25 mouse cellular contexts compared by ENCODE assay signal in the genomic region with DNA sequence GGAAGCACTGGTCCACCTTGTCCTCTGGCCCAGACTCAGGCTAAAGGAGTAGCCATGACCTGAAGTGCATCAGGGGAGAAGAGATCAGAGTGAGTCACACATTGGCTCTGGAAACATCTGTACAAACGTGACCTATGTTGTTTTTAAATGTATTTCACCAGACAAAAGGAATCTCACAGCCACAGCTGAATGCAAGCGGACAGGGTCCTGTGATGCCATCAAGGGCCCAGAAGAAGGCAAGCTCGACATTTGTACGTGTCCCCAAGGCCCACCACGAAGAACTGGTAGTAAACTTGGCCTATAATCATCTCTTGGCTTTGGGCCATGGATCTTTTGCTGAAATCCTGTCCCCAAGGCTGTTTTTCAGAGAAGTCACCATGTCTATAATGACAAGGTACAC. TPM values are rescaled to one million over a fixed set of nuclear protein-coding genes. Genes with fewer than 3 reads are reported as not detected.
A peak's percentile ranks its signal among the peaks of the same experiment; 100 is the strongest.
DNase-seq lines count a peak whose midpoint lies in the region; ATAC-seq and TF ChIP-seq lines count a peak whose summit lies in the region.
"Had no signal": no experiment of that assay in that cellular context is flagged by ENCODE, and none has a peak within 500 bp of the region (broad histone marks: within the 10 kb centered on the region; RNA-seq: fewer than 3 reads in every experiment).

No protein-coding gene starts in this region.

- no peaks in the 10 kb centered on the region for H3K27me3 ChIP-seq in liver, adult 2 months (ENCODE audit: control insufficient read depth, insufficient read depth, low read length)
- H3K27me3 ChIP-seq in forebrain, embryonic 11.5 days (ENCODE audit: control insufficient read depth, insufficient read depth, low read length), result no peaks in the 10 kb centered on the region
- H3K27me3 ChIP-seq: CH12.LX; embryonic facial prominence, embryonic 12.5 days had no signal

- no peak overlapping the region for H3K9ac ChIP-seq in liver, adult 2 months (ENCODE audit: low read depth, low read length)
- no peak overlapping the region for H3K9ac ChIP-seq in forebrain, embryonic 11.5 days (ENCODE audit: low read length)
- H3K9ac ChIP-seq: embryonic facial prominence, embryonic 12.5 days; forebrain, embryonic 12.5 days had no signal

- no peak for TF ChIP-seq CTCF in liver, adult 2 months (IDR thresholded peaks at IDR 0.05; ENCODE audit: low read depth, low read length)

- 65% methylated on average over 5 of the region's 5 CpGs for WGBS in liver, adult 2 months
- 77% methylated on average over 5 of the region's 5 CpGs for WGBS in forebrain, embryonic 11.5 days

- no peak overlapping the region for H3K4me2 ChIP-seq in forebrain, embryonic 11.5 days (ENCODE audit: low read depth, low read length, severe bottlenecking)
- H3K4me2 ChIP-seq: embryonic facial prominence, embryonic 12.5 days; forebrain, embryonic 12.5 days had no signal

- H3K79me2 ChIP-seq in liver, adult 2 months (ENCODE audit: control insufficient read depth, insufficient read depth, low read length), result no peaks in the 10 kb centered on the region

- ATAC-seq in forebrain, embryonic 11.5 days (replicated peaks; ENCODE audit: low FRiP score), result no peak
- ATAC-seq: activated CD4-positive, CD25-positive, alpha-beta regulatory T cell, adult 4 months; CD4-positive, CD25-positive, alpha-beta regulatory T cell, adult 4 months; forebrain, embryonic 14.5 days; forebrain, embryonic 16.5 days; Patski had no signal

- peaks cover 2% of the 10 kb centered on the region; the same call in 1 of the 2 replicates for H3K4me1 ChIP-seq in liver, adult 2 months (ENCODE audit: control insufficient read depth, insufficient read depth, low read length)
- no peaks in the 10 kb centered on the region for H3K4me1 ChIP-seq in forebrain, embryonic 11.5 days (replicated peaks; ENCODE audit: control insufficient read depth, insufficient read depth, low read length)
- H3K4me1 ChIP-seq: embryonic facial prominence, embryonic 10.5 days; embryonic facial prominence, embryonic 12.5 days; forebrain, embryonic 12.5 days had no signal

- H3K9me3 ChIP-seq in forebrain, embryonic 11.5 days (ENCODE audit: control insufficient read depth, low read length), result no peaks in the 10 kb centered on the region
- H3K9me3 ChIP-seq: embryonic facial prominence, embryonic 10.5 days; embryonic facial prominence, embryonic 12.5 days; forebrain, embryonic 12.5 days; G1E had no signal

- peaks cover 7% of the 10 kb centered on the region for H3K36me3 ChIP-seq in liver, adult 2 months (ENCODE audit: control insufficient read depth, insufficient read depth, low read length)
- no peaks in the 10 kb centered on the region for H3K36me3 ChIP-seq in forebrain, embryonic 11.5 days (ENCODE audit: control insufficient read depth, insufficient read depth, low read length)
- H3K36me3 ChIP-seq: embryonic facial prominence, embryonic 10.5 days; embryonic facial prominence, embryonic 12.5 days; forebrain, embryonic 12.5 days; G1E had no signal

- no peak overlapping the region for H3K4me3 ChIP-seq in liver, adult 2 months (ENCODE audit: insufficient read depth, low read depth, low read length)
- no peak overlapping the region for H3K4me3 ChIP-seq in forebrain, embryonic 11.5 days (ENCODE audit: low read depth, low read length)
- H3K4me3 ChIP-seq: embryonic facial prominence, embryonic 10.5 days; embryonic facial prominence, embryonic 12.5 days; forebrain, embryonic 12.5 days had no signal

- DNase-seq in adrenal gland, adult 2 months, result peak; percentile 25
- no peak for DNase-seq in adrenal gland, postnatal 4 days (ENCODE audit: low spot score in 2 of 2)
- DNase-seq in adrenal gland, postnatal 14 days, result peak; percentile 35
- no peak for DNase-seq in adrenal gland, postnatal 25 days
- peak; percentile 42 for DNase-seq in liver, adult 2 months (ENCODE audit: extremely low read depth, low read depth, low spot score)
- DNase-seq in liver, result no peak
- DNase-seq in adipocyte (ENCODE audit: low spot score), result peak; percentile 14
- DNase-seq in forebrain, embryonic 11.5 days (ENCODE audit: low spot score), result no peak
- DNase-seq: adrenal gland, postnatal 36 days; B cell, adult 2 months; cerebellum, adult 11-12 months; cerebellum, adult 2 months; cerebellum, adult 9-10 months; cerebellum, postnatal 10 days; cerebellum, postnatal 25 days had no signal

- no peak for TF ChIP-seq POLR2A in liver, adult 2 months (IDR thresholded peaks at IDR 0.05; ENCODE audit: extremely low read depth, insufficient read depth, low read length)

- no peak overlapping the region for H3K27ac ChIP-seq in liver, adult 2 months (replicated peaks; ENCODE audit: insufficient read depth, low read depth, low read length)
- H3K27ac ChIP-seq in forebrain, embryonic 11.5 days (ENCODE audit: low read depth, low read length), result no peak overlapping the region
- H3K27ac ChIP-seq: embryonic facial prominence, embryonic 10.5 days; embryonic facial prominence, embryonic 12.5 days; forebrain, embryonic 12.5 days had no signal

RNA-seq across cellular contexts. Expression of a gene that starts 35.5 kb away (rescaled TPM):
- 1 to 10 TPM; 5.2 to 7.9 TPM for total RNA-seq in adrenal gland, adult 2 months (2021)
- polyA plus RNA-seq in adrenal gland, adult 2 months (2012; rRNA removed), result 6.2 and 7.5 TPM in 2 replicates
- 1 to 10 TPM; 3.1 to 4.6 TPM for total RNA-seq in adrenal gland, postnatal 4 days (2021)
- 2.0 and 9.7 TPM in 2 replicates for total RNA-seq in adrenal gland, postnatal 14 days (2021)
- total RNA-seq in adrenal gland, postnatal 25 days (2021), result 2.9 and 3.8 TPM in 2 replicates
- 19.5 and 21.2 TPM in 2 replicates for total RNA-seq in liver, adult 2 months (2014; rRNA removed)
- 6.6 and 11.6 TPM in 2 replicates for polyA plus RNA-seq in liver, adult 2 months (2012; rRNA removed)
- polyA plus RNA-seq in forebrain, embryonic 11.5 days (2014; fragmentation: Nextera tagmentation; extraction: Ambion mirVana), result 0.09 and 0.51 TPM in 2 replicates
- polyA plus RNA-seq: embryonic facial prominence, embryonic 10.5 days had no signal

Comparison
In these comparisons a context has a peak if more than half of its experiments do, and no peak if none do; other contexts are left out.
1. DNase-seq: peak in adrenal gland, adult 2 months (single experiment), adrenal gland, postnatal 14 days (single experiment), liver, adult 2 months (single experiment) and adipocyte (single experiment); none in adrenal gland, postnatal 4 days (0 of 2), adrenal gland, postnatal 25 days (single experiment), liver (single experiment) and forebrain, embryonic 11.5 days (single experiment).